Mouse (Mus musculus) hindbrain, embryonic 13.5 days (tissue): ENCODE results near the gene Cxcl1. TPM values are rescaled to one million over a fixed set of nuclear protein-coding genes. Genes with fewer than 3 reads are reported as not detected.

Source experiments
- ATAC-seq: fragments of 200-750 bp; cut with Nextera tagmentation; 2 replicates; pipeline ENCODE4 v1.8.0; 2017; ENCODE audit warnings: moderate TSS enrichment; ENCODE audit not compliant: low FRiP score
- H3K27ac ChIP-seq: fragments of 300-500 bp; sonication (generic); 2 replicates; pipeline ENCODE4 v1.5.1; 2015; ENCODE audit warnings: inconsistent platforms, mild to moderate bottlenecking, moderate library complexity
- H3K27me3 ChIP-seq: fragments of 300-500 bp; sonication (generic); 2 replicates; pipeline ENCODE4 v1.6.1; 2015; ENCODE audit warnings: mild to moderate bottlenecking, inconsistent platforms
- H3K36me3 ChIP-seq: fragments of 300-500 bp; sonication (generic); 2 replicates; pipeline ENCODE4 v1.6.1; 2015; ENCODE audit warnings: mild to moderate bottlenecking, inconsistent platforms
- H3K4me1 ChIP-seq: fragments of 300-500 bp; sonication (generic); replicated peaks from 2 replicates; pipeline ENCODE4 v1.6.1; 2015; ENCODE audit warnings: inconsistent platforms
- H3K4me2 ChIP-seq: fragments of 300-500 bp; sonication (generic); 2 replicates; pipeline ENCODE4 v1.6.1; 2015; ENCODE audit warnings: inconsistent platforms, mild to moderate bottlenecking, moderate library complexity
- H3K4me3 ChIP-seq: fragments of 300-500 bp; sonication (generic); 2 replicates; pipeline ENCODE4 v1.5.1; 2015; ENCODE audit warnings: mild to moderate bottlenecking, inconsistent platforms
- H3K9ac ChIP-seq: fragments of 300-500 bp; sonication (generic); 2 replicates; pipeline ENCODE4 v1.6.1; 2015; ENCODE audit warnings: mild to moderate bottlenecking, inconsistent platforms
- H3K9me3 ChIP-seq: fragments of 300-500 bp; sonication (generic); 2 replicates; pipeline ENCODE4 v1.6.1; 2016; ENCODE audit warnings: inconsistent platforms
- WGBS: fragments of 180-500 bp; shearing (Covaris S2); methylation state at CpG from one replicate; pipeline ENCODE4 v1.1.7; 2015; 5-methylcytosine and 5-hydroxymethylcytosine counted together
- polyA plus RNA-seq: library from polyadenylated mRNA; unstranded; fragments of >200 nt; fragmentation: Nextera tagmentation; extraction: Ambion mirVana; gene quantifications from 2 replicates; pipeline ENCODE4 v1.2.1, GENCODE M21; 2015

Gene Cxcl1
- polyA plus RNA-seq, 1 experiment from 2014 or later = not detected

DNA sequence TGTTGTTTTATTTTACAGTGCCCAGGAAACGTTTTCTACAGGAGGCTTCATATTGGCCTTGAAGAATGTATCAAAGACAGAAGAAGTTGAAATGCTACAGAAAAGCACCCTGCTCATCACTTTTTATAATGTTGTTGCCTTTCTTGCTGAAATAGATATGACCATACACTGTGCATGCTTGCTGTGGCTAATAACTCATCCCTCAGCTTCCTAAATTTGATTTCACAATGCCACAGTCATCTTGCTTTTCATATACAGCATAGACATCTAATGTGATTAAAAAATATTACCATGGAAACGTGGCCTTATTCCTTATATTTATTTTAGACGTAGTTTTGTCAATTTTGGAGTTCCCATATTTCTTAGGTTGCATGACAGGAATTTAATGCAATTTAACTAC lies 6.4 kb downstream of the Cxcl1 start:
- Histone ChIP-seq H3K9me3 (no peaks in the 10 kb centered on the region), H3K36me3 (no peaks in the 10 kb centered on the region), H3K27me3 (no peaks in the 10 kb centered on the region), H3K27ac (no peak overlapping the region), H3K9ac (no peak overlapping the region), H3K4me2 (no peak overlapping the region), H3K4me3 (no peak overlapping the region), H3K4me1 (0 out of 2 replicates have a peak, but pooled peaks cover 5% of the 10 kb centered on the region)
- WGBS = 81% methylated on average over 3 of the region's 3 CpGs
- ATAC-seq = no peak

- no peak overlapping the region for H3K9ac ChIP-seq
- H3K4me3 ChIP-seq = no peak overlapping the region
- H3K4me1 ChIP-seq = peaks cover 15% of the 10 kb centered on the region
- ATAC-seq = no peak
- H3K4me2 ChIP-seq = no peak overlapping the region
- peaks cover 10% of the 10 kb centered on the region for H3K27me3 ChIP-seq
- no peak overlapping the region for H3K27ac ChIP-seq
- 85% methylated on average over 5 of the region's 5 CpGs for WGBS
- no peaks in the 10 kb centered on the region for H3K36me3 ChIP-seq
- no peaks in the 10 kb centered on the region for H3K9me3 ChIP-seq
Measured at GRCm38 (mm10) chr5:90899308-90899707, 8.3 kb downstream of the Cxcl1 start.

DNA sequence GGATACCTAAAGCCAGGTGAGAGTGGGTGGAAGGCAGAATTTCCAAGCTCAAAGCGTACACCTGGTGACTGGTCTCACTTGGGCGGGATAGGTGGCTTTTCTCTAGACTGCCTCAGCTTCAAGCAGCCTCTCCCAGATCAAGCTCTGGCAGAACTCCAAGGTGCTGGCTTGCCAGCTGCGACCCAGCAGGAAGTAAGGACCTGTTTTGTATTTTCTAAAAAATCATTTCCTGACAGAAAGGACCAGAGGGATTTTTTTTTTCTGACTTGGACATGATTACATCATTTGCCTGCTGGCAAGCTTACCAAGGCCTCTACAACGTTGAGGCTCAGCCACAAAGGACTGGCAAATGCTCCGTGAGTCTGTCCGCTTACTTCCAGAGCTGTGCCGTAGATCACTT lies 9.1 kb downstream of the Cxcl1 start:
- ATAC-seq = no peak
- Histone ChIP-seq H3K9ac (no peak overlapping the region), H3K4me1 (peaks cover 15% of the 10 kb centered on the region), H3K4me3 (no peak overlapping the region), H3K27ac (no peak overlapping the region), H3K27me3 (peaks cover 19% of the 10 kb centered on the region), H3K4me2 (no peak overlapping the region), H3K9me3 (no peaks in the 10 kb centered on the region), H3K36me3 (no peaks in the 10 kb centered on the region)
- WGBS = 61% methylated on average over 7 of the region's 7 CpGs

DNA sequence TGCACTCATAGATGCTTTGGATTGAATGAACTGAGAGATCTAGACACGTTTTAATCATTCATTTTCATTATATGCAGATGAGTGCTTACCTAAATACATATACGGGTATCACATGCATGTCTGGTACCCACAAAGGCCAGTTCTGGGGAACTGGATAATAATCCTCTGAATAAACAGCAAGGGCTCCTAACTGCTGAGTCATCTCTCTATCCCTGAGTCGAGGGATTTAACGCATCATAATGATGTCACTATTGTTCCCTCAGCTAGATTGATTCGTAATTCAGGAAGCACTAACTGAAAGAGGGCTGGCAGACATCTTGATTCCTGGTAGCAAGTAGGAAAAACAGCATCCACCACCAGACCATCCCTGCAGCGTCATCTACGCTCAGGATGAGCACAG lies 9.6 kb downstream of the Cxcl1 start:
- Histone ChIP-seq H3K27ac (no peak overlapping the region), H3K9ac (no peak overlapping the region), H3K4me1 (peaks cover 15% of the 10 kb centered on the region), H3K4me3 (no peak overlapping the region), H3K9me3 (no peaks in the 10 kb centered on the region), H3K4me2 (no peak overlapping the region), H3K27me3 (peaks cover 19% of the 10 kb centered on the region), H3K36me3 (no peaks in the 10 kb centered on the region)
- no peak for ATAC-seq
- WGBS = 73% methylated on average over 7 of the region's 7 CpGs

- H3K27me3 ChIP-seq = peaks cover 22% of the 10 kb centered on the region
- H3K4me3 ChIP-seq = peak overlapping the region; percentile 34
- H3K9ac ChIP-seq = 0 out of 2 replicates have a peak overlapping the region, but pooled peaks have one; percentile 60
- peak; percentile 78 for ATAC-seq
- no peaks in the 10 kb centered on the region for H3K9me3 ChIP-seq
- H3K27ac ChIP-seq = no peak overlapping the region
- H3K4me2 ChIP-seq = peak overlapping the region; percentile 63
- H3K4me1 ChIP-seq = peaks cover 15% of the 10 kb centered on the region
- H3K36me3 ChIP-seq = no peaks in the 10 kb centered on the region
- WGBS = 11% methylated on average over 10 of the region's 10 CpGs
Measured at GRCm38 (mm10) chr5:90902380-90903260, 11.6 kb downstream of the Cxcl1 start.

DNA sequence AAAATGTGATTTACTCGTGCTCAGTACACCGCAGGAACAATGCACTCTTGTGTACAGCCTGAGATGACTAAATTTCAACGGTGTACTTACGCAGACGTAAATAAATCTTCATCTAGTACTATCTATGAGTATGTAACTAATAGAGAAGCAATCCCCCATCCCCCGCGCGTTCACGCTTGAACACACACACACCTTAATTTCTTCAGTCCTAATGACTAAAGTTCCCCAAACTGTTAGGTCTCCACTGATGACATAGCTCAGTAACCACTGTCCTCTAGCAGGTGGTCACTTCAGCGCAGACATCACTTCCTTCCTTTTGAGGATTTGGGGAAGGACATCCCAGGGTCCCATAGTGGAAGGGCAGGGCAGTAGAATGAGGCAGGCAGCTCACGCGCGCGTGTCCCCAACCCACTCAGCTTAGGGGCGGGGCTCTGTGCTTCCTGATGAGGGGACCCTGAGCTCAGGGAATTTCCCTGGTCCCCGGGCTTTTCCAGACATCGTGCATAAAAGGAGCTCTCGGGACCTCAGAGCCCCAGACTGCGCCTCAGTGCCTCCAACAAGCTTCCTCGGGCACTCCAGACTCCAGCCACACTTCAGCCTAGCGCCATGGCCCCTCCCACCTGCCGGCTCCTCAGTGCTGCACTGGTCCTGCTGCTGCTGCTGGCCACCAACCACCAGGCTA lies 12.4 kb downstream of the Cxcl1 start, which contains the start of gene Cxcl2:
TSS of gene Cxcl2 (plus strand) at position 533 of the 682 bp plus-strand sequence.
- WGBS = 12% methylated on average over 22 of the region's 22 CpGs
- peak within 1 kb of the TSS; percentile 60; the same call in 1 of the 2 replicates for H3K9ac ChIP-seq
- peaks cover 22% of the 10 kb centered on the region for H3K27me3 ChIP-seq
- H3K36me3 ChIP-seq = no peaks in the 10 kb centered on the region
- no peak within 1 kb of the TSS for H3K27ac ChIP-seq
- H3K4me3 ChIP-seq = peak within 1 kb of the TSS; percentile 34
- H3K4me2 ChIP-seq = peak within 1 kb of the TSS; percentile 63
- peak; percentile 71 for ATAC-seq
- peaks cover 15% of the 10 kb centered on the region for H3K4me1 ChIP-seq
- no peaks in the 10 kb centered on the region for H3K9me3 ChIP-seq

- ATAC-seq = peak; percentile 72; the same call in 1 of the 2 replicates
- Histone ChIP-seq H3K4me2 (no peak overlapping the region), H3K9me3 (no peaks in the 10 kb centered on the region), H3K9ac (no peak overlapping the region), H3K27me3 (peaks cover 15% of the 10 kb centered on the region), H3K4me3 (no peak overlapping the region), H3K4me1 (no peaks in the 10 kb centered on the region), H3K36me3 (no peaks in the 10 kb centered on the region), H3K27ac (no peak overlapping the region)
- WGBS = 4% methylated on average over 2 of the region's 2 CpGs
Measured at GRCm38 (mm10) chr5:90908983-90909382, 17.9 kb downstream of the Cxcl1 start.

GRCm38 (mm10) chr5:90919495-90919894 lies 28.5 kb downstream of the Cxcl1 start:
- H3K4me3 ChIP-seq = no peak overlapping the region
- no peaks in the 10 kb centered on the region for H3K4me1 ChIP-seq
- H3K9ac ChIP-seq = no peak overlapping the region
- no peaks in the 10 kb centered on the region for H3K36me3 ChIP-seq
- H3K27me3 ChIP-seq = no peaks in the 10 kb centered on the region
- no peak overlapping the region for H3K27ac ChIP-seq
- 85% methylated on average over 2 of the region's 2 CpGs for WGBS
- H3K9me3 ChIP-seq = no peaks in the 10 kb centered on the region
- ATAC-seq = no peak
- H3K4me2 ChIP-seq = no peak overlapping the region

DNA sequence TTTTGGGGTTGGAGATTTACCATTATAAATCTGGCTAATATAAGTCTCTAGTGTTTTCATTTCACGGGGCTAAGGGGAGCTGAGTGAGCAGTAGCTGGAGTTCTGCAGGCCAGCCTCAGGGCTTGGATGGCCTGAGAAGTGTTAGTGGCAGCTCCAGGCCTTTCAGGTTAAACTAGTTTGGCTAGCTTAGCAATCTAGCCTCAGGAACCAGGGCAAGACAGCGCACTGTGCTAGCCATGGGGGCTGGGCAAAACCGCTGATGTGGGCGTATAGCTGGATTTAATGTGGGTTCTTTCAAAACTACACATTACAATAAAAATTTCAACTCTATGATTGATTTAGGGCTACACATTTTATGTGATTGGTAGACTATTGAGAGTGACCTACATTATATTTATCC lies 31.9 kb downstream of the Cxcl1 start:
- H3K9ac ChIP-seq = no peak overlapping the region
- no peak for ATAC-seq
- H3K4me2 ChIP-seq = no peak overlapping the region
- H3K9me3 ChIP-seq = no peaks in the 10 kb centered on the region
- 93% methylated on average over 4 of the region's 4 CpGs for WGBS
- H3K36me3 ChIP-seq = no peaks in the 10 kb centered on the region
- H3K27ac ChIP-seq = no peak overlapping the region
- no peak overlapping the region for H3K4me3 ChIP-seq
- no peaks in the 10 kb centered on the region for H3K27me3 ChIP-seq
- no peaks in the 10 kb centered on the region for H3K4me1 ChIP-seq

DNA sequence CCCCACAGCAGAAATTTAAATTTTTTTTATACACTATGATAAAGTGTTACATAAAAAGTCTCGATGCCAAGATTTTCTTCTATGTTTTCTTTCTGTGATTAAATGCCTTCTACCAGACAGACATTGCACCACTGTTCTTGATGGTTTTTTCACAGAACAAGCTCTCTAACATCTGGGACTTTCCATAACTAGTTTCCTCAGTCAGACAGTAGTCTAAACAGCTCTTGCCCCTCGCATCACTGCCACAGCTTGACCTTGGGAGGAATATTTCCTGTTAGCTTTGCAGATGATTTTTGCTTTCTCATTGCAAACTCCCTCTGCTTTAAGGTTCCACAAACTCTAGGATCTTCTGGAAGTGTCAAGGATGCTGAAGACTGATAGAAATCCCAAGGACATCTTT lies 39.5 kb downstream of the Cxcl1 start:
- ATAC-seq = peak; percentile 19
- Histone ChIP-seq H3K4me3 (peak overlapping the region; percentile 75), H3K4me1 (peaks cover 17% of the 10 kb centered on the region), H3K4me2 (peak overlapping the region; percentile 54), H3K9ac (peak overlapping the region; percentile 99), H3K27me3 (no peaks in the 10 kb centered on the region), H3K27ac (peak overlapping the region; percentile 99), H3K9me3 (no peaks in the 10 kb centered on the region), H3K36me3 (peaks cover 5% of the 10 kb centered on the region; the same call in 1 of the 2 replicates)
- 47% methylated on average over 2 of the region's 2 CpGs for WGBS

DNA sequence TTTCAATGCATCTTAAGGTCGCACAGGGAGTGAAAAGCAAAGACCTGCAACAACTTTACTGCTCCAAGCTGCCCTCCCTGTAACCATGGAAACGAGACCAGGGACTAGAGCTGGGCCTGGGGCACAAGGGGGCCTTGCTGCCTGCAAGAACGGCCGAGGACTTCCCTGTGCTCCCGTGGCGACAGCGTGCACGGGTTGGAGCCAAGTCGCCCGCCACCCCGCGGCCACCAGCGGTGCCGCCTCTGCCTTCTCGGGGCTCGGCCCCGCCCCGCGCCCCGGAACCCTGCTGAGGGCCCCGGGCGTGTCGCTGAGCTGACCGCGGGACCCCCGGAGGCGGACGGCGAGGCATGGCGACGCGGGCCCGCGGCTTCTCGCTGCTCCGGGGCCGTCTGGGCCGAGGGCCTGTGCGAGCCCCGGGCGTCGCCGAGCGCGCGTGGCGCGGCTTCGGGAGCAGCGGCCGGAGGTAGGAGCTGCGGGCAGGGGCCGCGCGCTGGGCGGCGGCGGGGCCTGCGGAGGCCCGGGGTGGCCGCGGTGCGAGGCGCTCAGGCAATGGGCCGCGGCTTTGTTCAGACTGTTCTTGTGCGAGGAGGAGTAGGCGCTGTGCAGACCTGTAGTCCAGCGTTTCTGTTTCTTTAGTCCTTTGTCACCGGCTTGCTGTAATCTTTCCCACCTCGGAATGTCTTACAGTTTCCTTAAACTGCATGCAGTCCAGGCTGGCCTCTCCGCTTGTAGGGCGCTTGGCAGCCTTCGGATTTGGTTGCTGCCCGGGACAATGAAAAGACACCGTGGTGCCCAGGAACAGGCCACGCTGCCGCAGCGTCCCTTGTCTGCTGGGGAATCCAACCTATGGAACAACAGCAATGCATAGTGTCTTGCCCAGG lies 40.2 kb downstream of the Cxcl1 start, which contains the start of gene Mthfd2l:
TSS of gene Mthfd2l (plus strand) at position 147 of the 881 bp plus-strand sequence.
- peaks cover 17% of the 10 kb centered on the region for H3K4me1 ChIP-seq
- H3K27ac ChIP-seq = peak within 1 kb of the TSS; percentile 99
- H3K27me3 ChIP-seq = no peaks in the 10 kb centered on the region
- H3K36me3 ChIP-seq = peaks cover 5% of the 10 kb centered on the region; the same call in 1 of the 2 replicates
- H3K4me2 ChIP-seq = peak within 1 kb of the TSS; percentile 54
- ATAC-seq = peak; percentile 98
- H3K4me3 ChIP-seq = peak within 1 kb of the TSS; percentile 75
- H3K9me3 ChIP-seq = no peaks in the 10 kb centered on the region
- peak within 1 kb of the TSS; percentile 99 for H3K9ac ChIP-seq
- WGBS = under 1% methylated on average over 72 of the region's 79 CpGs
